Mouse (Mus musculus) limb, embryonic 15.5 days (tissue): ENCODE results near the gene Dennd2a. TPM values are rescaled to one million over a fixed set of nuclear protein-coding genes. Genes with fewer than 3 reads are reported as not detected.

Experiments used
- ATAC-seq: fragments of 200-750 bp; cut with Nextera tagmentation; 2 replicates; pipeline ENCODE4 v1.8.0; 2017; ENCODE audit warnings: low read depth, moderate TSS enrichment; ENCODE audit not compliant: insufficient number of reproducible peaks, low FRiP score, low TSS enrichment
- H3K27ac ChIP-seq: fragments of 300-500 bp; sonication (generic); 2 replicates; pipeline ENCODE4 v1.5.1; 2015; ENCODE audit warnings: moderate library complexity, mild to moderate bottlenecking, inconsistent platforms
- H3K27me3 ChIP-seq: fragments of 300-500 bp; sonication (generic); 2 replicates; pipeline ENCODE4 v1.6.1; 2015; ENCODE audit warnings: inconsistent platforms
- H3K36me3 ChIP-seq: fragments of 300-500 bp; sonication (generic); 2 replicates; pipeline ENCODE4 v1.6.1; 2015; ENCODE audit warnings: inconsistent platforms
- H3K4me1 ChIP-seq: fragments of 300-500 bp; sonication (generic); 2 replicates; pipeline ENCODE4 v1.6.1; 2015; ENCODE audit warnings: inconsistent platforms
- H3K4me2 ChIP-seq: fragments of 300-500 bp; sonication (generic); 2 replicates; pipeline ENCODE4 v1.6.1; 2015; ENCODE audit warnings: mild to moderate bottlenecking, inconsistent platforms
- H3K4me3 ChIP-seq: fragments of 300-500 bp; sonication (generic); 2 replicates; pipeline ENCODE4 v1.5.1; 2015; ENCODE audit warnings: mild to moderate bottlenecking, inconsistent platforms
- H3K9ac ChIP-seq: fragments of 300-500 bp; sonication (generic); 2 replicates; pipeline ENCODE4 v1.6.1; 2015; ENCODE audit warnings: inconsistent platforms
- H3K9me3 ChIP-seq: fragments of 300-500 bp; sonication (generic); 2 replicates; pipeline ENCODE4 v1.6.1; 2016; ENCODE audit warnings: inconsistent platforms
- WGBS: fragments of 180-500 bp; shearing (Covaris S2); methylation state at CpG from one replicate; pipeline ENCODE4 v1.1.7; 2015; 5-methylcytosine and 5-hydroxymethylcytosine counted together
- polyA plus RNA-seq: library from polyadenylated mRNA; unstranded; fragments of >200 nt; fragmentation: Nextera tagmentation; extraction: Ambion mirVana; gene quantifications from 2 replicates; pipeline ENCODE4 v1.2.1, GENCODE M21; 2015

Gene Dennd2a
- polyA plus RNA-seq, 1 experiment from 2014 or later: 21.7 TPM

GRCm38 (mm10) chr6:39534944-39535343 lies 22.7 kb downstream of the Dennd2a start:
- H3K27ac ChIP-seq: no peak overlapping the region
- H3K4me3 ChIP-seq: no peak overlapping the region
- no peaks in the 10 kb centered on the region for H3K9me3 ChIP-seq
- H3K27me3 ChIP-seq: no peaks in the 10 kb centered on the region
- H3K4me2 ChIP-seq: no peak overlapping the region
- no peak overlapping the region for H3K9ac ChIP-seq
- no peak for ATAC-seq
- H3K4me1 ChIP-seq: peaks cover 27% of the 10 kb centered on the region
- peaks cover 7% of the 10 kb centered on the region; the same call in 1 of the 2 replicates for H3K36me3 ChIP-seq

GRCm38 (mm10) chr6:39528671-39529535 lies 28.8 kb downstream of the Dennd2a start:
- Histone ChIP-seq H3K4me3 (no peak overlapping the region), H3K4me1 (peaks cover 17% of the 10 kb centered on the region), H3K36me3 (peaks cover 5% of the 10 kb centered on the region; the same call in 1 of the 2 replicates), H3K27me3 (no peaks in the 10 kb centered on the region), H3K4me2 (peak overlapping the region; percentile 22), H3K9ac (no peak overlapping the region), H3K9me3 (no peaks in the 10 kb centered on the region), H3K27ac (peak overlapping the region; percentile 74)
- 35% methylated on average over 12 of the region's 12 CpGs for WGBS
- peak; percentile 80 for ATAC-seq

- Histone ChIP-seq H3K27me3 (no peaks in the 10 kb centered on the region), H3K27ac (no peak overlapping the region), H3K9ac (no peak overlapping the region), H3K4me3 (no peak overlapping the region), H3K36me3 (peaks cover 5% of the 10 kb centered on the region), H3K4me2 (no peak overlapping the region), H3K4me1 (peaks cover 17% of the 10 kb centered on the region), H3K9me3 (no peaks in the 10 kb centered on the region)
- ATAC-seq: no peak
- 66% methylated on average over 4 of the region's 4 CpGs for WGBS
These were observed 29.9 kb downstream of the Dennd2a start for GRCm38 (mm10) chr6:39527811-39528210.

GRCm38 (mm10) chr6:39527337-39527784 lies 30.3 kb downstream of the Dennd2a start:
- Histone ChIP-seq H3K9ac (no peak overlapping the region), H3K27ac (no peak overlapping the region), H3K27me3 (no peaks in the 10 kb centered on the region), H3K4me2 (no peak overlapping the region), H3K4me3 (no peak overlapping the region), H3K9me3 (no peaks in the 10 kb centered on the region), H3K4me1 (peaks cover 17% of the 10 kb centered on the region), H3K36me3 (peaks cover 9% of the 10 kb centered on the region)
- no peak for ATAC-seq
- WGBS: 87% methylated on average over 7 of the region's 7 CpGs

GRCm38 (mm10) chr6:39526797-39527196 lies 30.9 kb downstream of the Dennd2a start:
- no peak for ATAC-seq
- WGBS: 65% methylated on average over 9 of the region's 10 CpGs
- H3K9ac ChIP-seq: no peak overlapping the region

GRCm38 (mm10) chr6:39523161-39523560 lies 34.5 kb downstream of the Dennd2a start:
- peaks cover under 1% of the 10 kb centered on the region; the same call in 1 of the 2 replicates for H3K4me1 ChIP-seq
- H3K27ac ChIP-seq: no peak overlapping the region
- H3K27me3 ChIP-seq: no peaks in the 10 kb centered on the region
- WGBS: 93% methylated on average over 13 of the region's 13 CpGs
- H3K4me3 ChIP-seq: no peak overlapping the region
- H3K4me2 ChIP-seq: no peak overlapping the region
- no peak for ATAC-seq
- H3K9ac ChIP-seq: no peak overlapping the region
- peaks cover 41% of the 10 kb centered on the region for H3K36me3 ChIP-seq
- no peaks in the 10 kb centered on the region for H3K9me3 ChIP-seq

More at GRCm38 (mm10) chr6:39526797-39527196, 30.9 kb downstream of the Dennd2a start:
- no peaks in the 10 kb centered on the region for H3K27me3 ChIP-seq
- no peak overlapping the region for H3K27ac ChIP-seq
- peaks cover 17% of the 10 kb centered on the region for H3K4me1 ChIP-seq
- H3K4me3 ChIP-seq: no peak overlapping the region
- H3K36me3 ChIP-seq: peaks cover 15% of the 10 kb centered on the region
- no peak overlapping the region for H3K4me2 ChIP-seq
- no peaks in the 10 kb centered on the region for H3K9me3 ChIP-seq

GRCm38 (mm10) chr6:39522425-39522824 lies 35.2 kb downstream of the Dennd2a start:
- H3K27me3 ChIP-seq: no peaks in the 10 kb centered on the region
- ATAC-seq: no peak
- H3K4me3 ChIP-seq: no peak overlapping the region
- no peaks in the 10 kb centered on the region for H3K9me3 ChIP-seq
- no peaks in the 10 kb centered on the region for H3K4me1 ChIP-seq
- no peak overlapping the region for H3K9ac ChIP-seq
- no peak overlapping the region for H3K27ac ChIP-seq
- H3K36me3 ChIP-seq: peaks cover 41% of the 10 kb centered on the region
- 63% methylated on average over 5 of the region's 5 CpGs for WGBS
- no peak overlapping the region for H3K4me2 ChIP-seq

- peak; percentile 64; the same call in 1 of the 2 replicates for ATAC-seq
- H3K4me3 ChIP-seq: peak overlapping the region; percentile 17; the same call in 1 of the 2 replicates
- H3K27ac ChIP-seq: peak overlapping the region; percentile 94
- peaks cover 20% of the 10 kb centered on the region for H3K36me3 ChIP-seq
- WGBS: 22% methylated on average over 6 of the region's 6 CpGs
- H3K9ac ChIP-seq: no peak overlapping the region
- no peaks in the 10 kb centered on the region for H3K27me3 ChIP-seq
- H3K4me2 ChIP-seq: peak overlapping the region; percentile 35
- no peaks in the 10 kb centered on the region for H3K9me3 ChIP-seq
- peaks cover 19% of the 10 kb centered on the region for H3K4me1 ChIP-seq
These were observed 41.9 kb downstream of the Dennd2a start for GRCm38 (mm10) chr6:39515739-39516131.

GRCm38 (mm10) chr6:39515040-39515738 lies 42.5 kb downstream of the Dennd2a start:
- peak; percentile 79 for ATAC-seq
- Histone ChIP-seq H3K36me3 (peaks cover 15% of the 10 kb centered on the region), H3K27ac (peak overlapping the region; percentile 94), H3K4me2 (peak overlapping the region; percentile 35), H3K27me3 (no peaks in the 10 kb centered on the region), H3K4me3 (peak overlapping the region; percentile 17), H3K9ac (0 out of 2 replicates have a peak overlapping the region, but pooled peaks have one; percentile 14), H3K4me1 (peaks cover 19% of the 10 kb centered on the region), H3K9me3 (no peaks in the 10 kb centered on the region)
- WGBS: 12% methylated on average over 11 of the region's 11 CpGs

GRCm38 (mm10) chr6:39503476-39503875 lies 54.2 kb downstream of the Dennd2a start:
- no peak for ATAC-seq
- 28% methylated on average over 7 of the region's 7 CpGs for WGBS
- Histone ChIP-seq H3K27ac (no peak overlapping the region), H3K27me3 (no peaks in the 10 kb centered on the region), H3K9ac (no peak overlapping the region), H3K4me3 (no peak overlapping the region), H3K36me3 (peaks cover 52% of the 10 kb centered on the region), H3K9me3 (no peaks in the 10 kb centered on the region), H3K4me2 (no peak overlapping the region), H3K4me1 (peaks cover 4% of the 10 kb centered on the region; the same call in 1 of the 2 replicates)

GRCm38 (mm10) chr6:39497165-39497564 lies 60.5 kb downstream of the Dennd2a start:
- Histone ChIP-seq H3K36me3 (peaks cover 58% of the 10 kb centered on the region), H3K9ac (no peak overlapping the region), H3K4me3 (no peak overlapping the region), H3K4me1 (0 out of 2 replicates have a peak, but pooled peaks cover 7% of the 10 kb centered on the region), H3K9me3 (no peaks in the 10 kb centered on the region), H3K27me3 (no peaks in the 10 kb centered on the region), H3K27ac (no peak overlapping the region), H3K4me2 (no peak overlapping the region)
- 90% methylated on average over 4 of the region's 4 CpGs for WGBS
- no peak for ATAC-seq
